Mouse (Mus musculus) stomach, postnatal 0 days (tissue): Measurements from ENCODE around the gene Fzd5.

Experiments used
- CTCF ChIP-seq: IDR thresholded peaks from 2 replicates; pipeline ENCODE4 v1.5.1; 2016; ENCODE audit warnings: antibody characterized with exemption, low read depth, mild to moderate bottlenecking, moderate library complexity
- EP300 ChIP-seq: optimal IDR thresholded peaks from 2 replicates; pipeline ENCODE3; 2016; ENCODE audit warnings: antibody characterized with exemption

DNA sequence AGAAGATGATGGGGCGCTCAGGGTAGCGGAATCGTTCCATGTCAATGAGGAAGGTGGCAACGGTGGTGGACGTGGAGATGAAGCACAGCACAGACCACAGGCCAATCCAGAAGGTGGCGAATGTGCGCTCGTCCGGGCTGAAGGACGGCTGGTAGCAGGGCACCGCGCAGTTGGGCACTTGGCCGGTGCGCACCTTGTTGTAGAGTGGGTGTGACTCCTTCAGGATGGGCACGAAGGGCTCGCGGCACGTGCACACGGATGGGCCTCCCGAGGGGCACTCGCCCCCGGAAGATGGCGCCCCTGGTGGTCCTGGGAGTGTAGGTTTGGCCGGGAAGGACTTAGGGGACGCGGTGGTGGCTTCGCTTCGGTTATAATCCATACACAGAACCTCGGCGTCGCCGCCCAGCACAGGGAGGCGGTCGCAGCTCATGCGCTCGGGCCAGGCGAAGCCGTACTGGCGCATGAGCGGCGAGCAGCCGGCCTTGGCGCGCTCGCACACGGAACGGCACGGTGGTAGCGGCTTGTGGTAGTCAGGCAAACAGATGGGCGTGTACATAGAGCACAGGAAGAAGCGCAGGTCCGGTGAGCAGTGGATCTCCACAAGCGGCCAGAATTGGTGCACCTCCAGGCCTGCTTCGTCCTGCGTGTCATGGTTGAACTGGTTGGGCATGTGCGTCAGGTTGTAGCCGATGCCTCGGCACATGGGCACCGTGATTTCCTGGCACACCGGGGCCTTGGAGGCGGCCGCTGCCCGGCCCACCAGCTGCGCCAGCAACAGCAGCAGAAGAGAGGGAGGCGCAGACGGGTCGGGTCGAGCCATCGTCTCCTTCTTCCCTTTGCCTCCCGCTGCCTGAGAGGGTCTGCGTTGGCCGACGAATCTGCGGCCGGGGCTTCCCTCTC lies 1.5 kb downstream of the Fzd5 start:
- TF ChIP-seq CTCF (peak; percentile 58), EP300 (no peak)
